Mouse (Mus musculus) neural tube, embryonic 12.5 days (tissue): Measurements from ENCODE around the gene Cacna2d2. TPM values are rescaled to one million over a fixed set of nuclear protein-coding genes. Genes with fewer than 3 reads are reported as not detected.

Experiments
- ATAC-seq: fragments of 200-750 bp; cut with Nextera tagmentation; 2 replicates; pipeline ENCODE4 v1.8.0; 2017; ENCODE audit warnings: low read depth, mild to moderate bottlenecking, moderate TSS enrichment, moderate library complexity; ENCODE audit not compliant: low FRiP score
- H3K27ac ChIP-seq: fragments of 300-500 bp; sonication (generic); 2 replicates; pipeline ENCODE4 v1.5.1; 2016
- H3K27me3 ChIP-seq: fragments of 300-500 bp; sonication (generic); replicated peaks from 2 replicates; pipeline ENCODE4 v1.6.1; 2016; ENCODE audit warnings: mild to moderate bottlenecking
- H3K36me3 ChIP-seq: fragments of 300-500 bp; sonication (generic); 2 replicates; pipeline ENCODE4 v1.6.1; 2016; ENCODE audit warnings: mild to moderate bottlenecking
- H3K4me1 ChIP-seq: fragments of 300-500 bp; sonication (generic); 2 replicates; pipeline ENCODE4 v1.6.1; 2016
- H3K4me2 ChIP-seq: fragments of 300-500 bp; sonication (generic); replicated peaks from 2 replicates; pipeline ENCODE4 v1.6.1; 2016; ENCODE audit warnings: mild to moderate bottlenecking
- H3K4me3 ChIP-seq: fragments of 300-500 bp; sonication (generic); 2 replicates; pipeline ENCODE4 v1.5.1; 2016
- H3K9ac ChIP-seq: fragments of 300-500 bp; sonication (generic); 2 replicates; pipeline ENCODE4 v1.6.1; 2016; ENCODE audit warnings: mild to moderate bottlenecking
- H3K9me3 ChIP-seq: fragments of 300-500 bp; sonication (generic); 2 replicates; pipeline ENCODE4 v1.6.1; 2016; ENCODE audit warnings: mild to moderate bottlenecking
- WGBS: fragments of 180-500 bp; shearing (Covaris S2); methylation state at CpG from one replicate; pipeline ENCODE4 v1.1.7; 2016; 5-methylcytosine and 5-hydroxymethylcytosine counted together
- polyA plus RNA-seq: library from polyadenylated mRNA; unstranded; fragments of >200 nt; fragmentation: Nextera tagmentation; extraction: Ambion mirVana; gene quantifications from 2 replicates; pipeline ENCODE4 v1.2.1, GENCODE M21; 2016

The Cacna2d2 gene
- polyA plus RNA-seq, 1 experiment from 2014 or later = 5.4 TPM

GRCm38 (mm10) chr9:107538711-107539110 lies 139.3 kb downstream of the Cacna2d2 start:
- ATAC-seq = no peak
- no peak overlapping the region for H3K27ac ChIP-seq
- H3K27me3 ChIP-seq = no peaks in the 10 kb centered on the region
- H3K9me3 ChIP-seq = no peaks in the 10 kb centered on the region
- peaks cover 54% of the 10 kb centered on the region for H3K4me1 ChIP-seq
- H3K36me3 ChIP-seq = peaks cover 35% of the 10 kb centered on the region
- no peak overlapping the region for H3K4me3 ChIP-seq
- no peak overlapping the region for H3K4me2 ChIP-seq
- 95% methylated on average over 3 of the region's 3 CpGs for WGBS
- no peak overlapping the region for H3K9ac ChIP-seq

- 93% methylated on average over 8 of the region's 8 CpGs for WGBS
- no peak overlapping the region for H3K27ac ChIP-seq
- H3K4me3 ChIP-seq = no peak overlapping the region
- no peaks in the 10 kb centered on the region for H3K9me3 ChIP-seq
- no peak overlapping the region for H3K4me2 ChIP-seq
- H3K27me3 ChIP-seq = no peaks in the 10 kb centered on the region
- peaks cover 46% of the 10 kb centered on the region for H3K36me3 ChIP-seq
- H3K9ac ChIP-seq = no peak overlapping the region
- peaks cover 47% of the 10 kb centered on the region for H3K4me1 ChIP-seq
- no peak for ATAC-seq
Measured at GRCm38 (mm10) chr9:107539940-107540339, 140.5 kb downstream of the Cacna2d2 start.

GRCm38 (mm10) chr9:107540420-107540819 lies 141.0 kb downstream of the Cacna2d2 start:
- Histone ChIP-seq H3K4me1 (peaks cover 43% of the 10 kb centered on the region), H3K9me3 (no peaks in the 10 kb centered on the region), H3K27ac (no peak overlapping the region), H3K4me2 (peak overlapping the region; percentile 90; the same call in 1 of the 2 replicates), H3K36me3 (peaks cover 50% of the 10 kb centered on the region), H3K4me3 (no peak overlapping the region), H3K27me3 (no peaks in the 10 kb centered on the region), H3K9ac (no peak overlapping the region)
- no peak for ATAC-seq
- WGBS = 73% methylated on average over 4 of the region's 4 CpGs

- Histone ChIP-seq H3K4me2 (peak overlapping the region; percentile 90), H3K27ac (no peak overlapping the region), H3K4me1 (peaks cover 37% of the 10 kb centered on the region), H3K9me3 (no peaks in the 10 kb centered on the region), H3K36me3 (peaks cover 50% of the 10 kb centered on the region), H3K27me3 (no peaks in the 10 kb centered on the region), H3K4me3 (peak overlapping the region; percentile 65), H3K9ac (peak overlapping the region; percentile 69; the same call in 1 of the 2 replicates)
- ATAC-seq = no peak
- WGBS = 30% methylated on average over 10 of the region's 10 CpGs
Measured at GRCm38 (mm10) chr9:107541005-107541404, 141.6 kb downstream of the Cacna2d2 start.

GRCm38 (mm10) chr9:107541474-107542351 lies 142.3 kb downstream of the Cacna2d2 start, which contains the start of the genes Cyb561d2 and Nprl2:
Gene Cyb561d2, minus strand, starts transcription at chr9:107542193.
Gene Nprl2, plus strand, starts transcription at chr9:107542226.
- H3K4me1 ChIP-seq = peaks cover 34% of the 10 kb centered on the region
- peak; percentile 81 for ATAC-seq
- WGBS = under 1% methylated on average over 46 of the region's 46 CpGs
- peak within 1 kb of the TSS; percentile 69 for H3K9ac ChIP-seq
- peak within 1 kb of the TSS; percentile 65 for H3K4me3 ChIP-seq
- H3K27me3 ChIP-seq = no peaks in the 10 kb centered on the region
- H3K9me3 ChIP-seq = no peaks in the 10 kb centered on the region
- peaks cover 50% of the 10 kb centered on the region for H3K36me3 ChIP-seq
- peak within 1 kb of the TSS; percentile 90 for H3K4me2 ChIP-seq
- H3K27ac ChIP-seq = no peak within 1 kb of the TSS

GRCm38 (mm10) chr9:107542352-107542686 lies 142.9 kb downstream of the Cacna2d2 start:
- peaks cover 34% of the 10 kb centered on the region for H3K4me1 ChIP-seq
- ATAC-seq = peak; percentile 13
- no peaks in the 10 kb centered on the region for H3K9me3 ChIP-seq
- no peak overlapping the region for H3K27ac ChIP-seq
- peak overlapping the region; percentile 69 for H3K9ac ChIP-seq
- no peaks in the 10 kb centered on the region for H3K27me3 ChIP-seq
- WGBS = 2% methylated on average over 11 of the region's 11 CpGs
- peak overlapping the region; percentile 65 for H3K4me3 ChIP-seq
- peaks cover 50% of the 10 kb centered on the region for H3K36me3 ChIP-seq
- H3K4me2 ChIP-seq = peak overlapping the region; percentile 90

GRCm38 (mm10) chr9:107542721-107543120 lies 143.3 kb downstream of the Cacna2d2 start:
- Histone ChIP-seq H3K36me3 (peaks cover 47% of the 10 kb centered on the region), H3K27ac (no peak overlapping the region), H3K9me3 (no peaks in the 10 kb centered on the region), H3K4me2 (peak overlapping the region; percentile 90), H3K9ac (peak overlapping the region; percentile 69), H3K27me3 (no peaks in the 10 kb centered on the region), H3K4me3 (peak overlapping the region; percentile 65), H3K4me1 (peaks cover 34% of the 10 kb centered on the region)
- WGBS = 57% methylated on average over 8 of the region's 8 CpGs
- ATAC-seq = no peak

- Histone ChIP-seq H3K9me3 (no peaks in the 10 kb centered on the region), H3K4me1 (peaks cover 34% of the 10 kb centered on the region), H3K4me2 (peak overlapping the region; percentile 90), H3K4me3 (no peak overlapping the region), H3K9ac (no peak overlapping the region), H3K27ac (no peak overlapping the region), H3K27me3 (no peaks in the 10 kb centered on the region; the same call in 1 of the 2 replicates), H3K36me3 (peaks cover 42% of the 10 kb centered on the region)
- WGBS = 91% methylated on average over 11 of the region's 11 CpGs
- no peak for ATAC-seq
Measured at GRCm38 (mm10) chr9:107543299-107543698, 143.9 kb downstream of the Cacna2d2 start.

GRCm38 (mm10) chr9:107544196-107544700 lies 144.8 kb downstream of the Cacna2d2 start:
- H3K27ac ChIP-seq = no peak overlapping the region
- H3K27me3 ChIP-seq = peaks cover 9% of the 10 kb centered on the region
- H3K4me3 ChIP-seq = no peak overlapping the region
- no peak for ATAC-seq
- no peaks in the 10 kb centered on the region for H3K9me3 ChIP-seq
- peaks cover 32% of the 10 kb centered on the region for H3K36me3 ChIP-seq
- no peak overlapping the region for H3K9ac ChIP-seq
- no peak overlapping the region for H3K4me2 ChIP-seq
- H3K4me1 ChIP-seq = peaks cover 34% of the 10 kb centered on the region
- 96% methylated on average over 17 of the region's 17 CpGs for WGBS

GRCm38 (mm10) chr9:107544729-107545128 lies 145.3 kb downstream of the Cacna2d2 start:
- WGBS = 92% methylated on average over 12 of the region's 12 CpGs
- Histone ChIP-seq H3K4me1 (peaks cover 34% of the 10 kb centered on the region), H3K9ac (no peak overlapping the region), H3K4me3 (no peak overlapping the region), H3K27me3 (peaks cover 14% of the 10 kb centered on the region), H3K9me3 (no peaks in the 10 kb centered on the region), H3K27ac (no peak overlapping the region), H3K36me3 (peaks cover 27% of the 10 kb centered on the region), H3K4me2 (no peak overlapping the region)
- no peak for ATAC-seq

GRCm38 (mm10) chr9:107545199-107545598 lies 145.8 kb downstream of the Cacna2d2 start:
- Histone ChIP-seq H3K4me1 (peaks cover 34% of the 10 kb centered on the region), H3K4me2 (no peak overlapping the region), H3K9ac (no peak overlapping the region), H3K9me3 (no peaks in the 10 kb centered on the region), H3K36me3 (peaks cover 23% of the 10 kb centered on the region), H3K4me3 (no peak overlapping the region), H3K27ac (no peak overlapping the region), H3K27me3 (peaks cover 19% of the 10 kb centered on the region)
- 87% methylated on average over 10 of the region's 10 CpGs for WGBS
- ATAC-seq = no peak

GRCm38 (mm10) chr9:107545602-107546001 lies 146.2 kb downstream of the Cacna2d2 start:
- no peak for ATAC-seq
- no peaks in the 10 kb centered on the region for H3K9me3 ChIP-seq
- no peak overlapping the region for H3K4me3 ChIP-seq
- H3K27me3 ChIP-seq = peaks cover 23% of the 10 kb centered on the region
- no peak overlapping the region for H3K4me2 ChIP-seq
- no peak overlapping the region for H3K27ac ChIP-seq
- WGBS = 9% methylated on average over 3 of the region's 3 CpGs
- peaks cover 21% of the 10 kb centered on the region for H3K36me3 ChIP-seq
- peaks cover 34% of the 10 kb centered on the region for H3K4me1 ChIP-seq
- H3K9ac ChIP-seq = no peak overlapping the region
